Mouse (Mus musculus) testis, adult 2 months (tissue): Measurements from ENCODE around the gene Fanca.

ENCODE experiments used
- CTCF ChIP-seq: fragments of 200-500 bp; IDR thresholded peaks from 2 replicates; pipeline ENCODE4 v1.5.1; 2012; ENCODE audit warnings: low read depth, mild to moderate bottlenecking, inconsistent platforms, low read length, moderate library complexity; ENCODE audit not compliant: control insufficient read depth, insufficient read depth, insufficient replicate concordance
- POLR2A ChIP-seq: fragments of 200-500 bp; IDR thresholded peaks from 2 replicates; pipeline ENCODE4 v1.6.1; 2012; ENCODE audit warnings: low read depth, mild to moderate bottlenecking, inconsistent platforms, low read length, moderate library complexity; ENCODE audit not compliant: control insufficient read depth

- TF ChIP-seq CTCF = no peak
- peak; percentile 19; the same call in 1 of the 2 replicates for TF ChIP-seq POLR2A
Observed at GRCm38 (mm10) chr8:123254099-123254885, 64.1 kb downstream of the Fanca start, which contains the start of the genes Zfp276 and Vps9d1.
